Mouse (Mus musculus): ENCODE measurements around the gene Opcml.

Opcml gene

GRCm38 (mm10) chr9:28003131-28003530 lies 212.6 kb downstream of the Opcml start:
- in situ Hi-C loops (cut with MboI, MseI) = loop anchor here (5.0 kb wide), 1 partner anchor 101 kb away; no protein-coding TSS in a partner anchor

GRCm38 (mm10) chr9:28011483-28011882 lies 220.9 kb downstream of the Opcml start:
- in situ Hi-C loops (cut with MboI, MseI) = no loop called here

- in situ Hi-C loops (cut with MboI, MseI) = no loop called here
These were observed 222.1 kb downstream of the Opcml start for GRCm38 (mm10) chr9:28012664-28013063.

GRCm38 (mm10) chr9:28013192-28013591 lies 222.6 kb downstream of the Opcml start:
- in situ Hi-C loops (cut with MboI, MseI) = no loop called here

- in situ Hi-C loops (cut with MboI, MseI) = no loop called here
These were observed 237.6 kb downstream of the Opcml start for GRCm38 (mm10) chr9:28028156-28028555.

- in situ Hi-C loops (cut with MboI, MseI) = no loop called here
These were observed 238.3 kb downstream of the Opcml start for GRCm38 (mm10) chr9:28028788-28029393.

- in situ Hi-C loops (cut with MboI, MseI) = no loop called here
These were observed 258.6 kb downstream of the Opcml start for GRCm38 (mm10) chr9:28049157-28049556.

GRCm38 (mm10) chr9:28057171-28057845 lies 266.7 kb downstream of the Opcml start:
- in situ Hi-C loops (cut with MboI, MseI) = no loop called here

- in situ Hi-C loops (cut with MboI, MseI) = no loop called here
These were observed 274.6 kb downstream of the Opcml start for GRCm38 (mm10) chr9:28065126-28065525.

- in situ Hi-C loops (cut with MboI, MseI) = no loop called here
These were observed 290.1 kb downstream of the Opcml start for GRCm38 (mm10) chr9:28080694-28081093.

GRCm38 (mm10) chr9:28083754-28084153 lies 293.2 kb downstream of the Opcml start:
- in situ Hi-C loops (cut with MboI, MseI) = no loop called here

- in situ Hi-C loops (cut with MboI, MseI) = no loop called here
These were observed 293.7 kb downstream of the Opcml start for GRCm38 (mm10) chr9:28084273-28084726.

- in situ Hi-C loops (cut with MboI, MseI) = no loop called here
These were observed 300.8 kb downstream of the Opcml start for GRCm38 (mm10) chr9:28091395-28091794.

GRCm38 (mm10) chr9:28094722-28095121 lies 304.1 kb downstream of the Opcml start:
- in situ Hi-C loops (cut with MboI, MseI) = no loop called here

- in situ Hi-C loops (cut with MboI, MseI) = no loop called here
These were observed 305.6 kb downstream of the Opcml start for GRCm38 (mm10) chr9:28096204-28096603.

- in situ Hi-C loops (cut with MboI, MseI) = no loop called here
These were observed 311.4 kb downstream of the Opcml start for GRCm38 (mm10) chr9:28101981-28102380.

GRCm38 (mm10) chr9:28121858-28122257 lies 331.3 kb downstream of the Opcml start:
- in situ Hi-C loops (cut with MboI, MseI) = no loop called here

- in situ Hi-C loops (cut with MboI, MseI) = no loop called here
These were observed 338.2 kb downstream of the Opcml start for GRCm38 (mm10) chr9:28128735-28129134.

GRCm38 (mm10) chr9:28131521-28131920 lies 340.9 kb downstream of the Opcml start:
- in situ Hi-C loops (cut with MboI, MseI) = no loop called here

GRCm38 (mm10) chr9:28136614-28137013 lies 346.0 kb downstream of the Opcml start:
- in situ Hi-C loops (cut with MboI, MseI) = no loop called here

GRCm38 (mm10) chr9:28139957-28140597 lies 349.5 kb downstream of the Opcml start:
- in situ Hi-C loops (cut with MboI, MseI) = no loop called here

GRCm38 (mm10) chr9:28149507-28149906 lies 358.9 kb downstream of the Opcml start:
- in situ Hi-C loops (cut with MboI, MseI) = no loop called here

- in situ Hi-C loops (cut with MboI, MseI) = no loop called here
These were observed 363.2 kb downstream of the Opcml start for GRCm38 (mm10) chr9:28153748-28154147.
